Mouse (Mus musculus): ENCODE data around the gene Gm17019.
"Not testable (repeated sequence)": the region's sequence is repeated elsewhere in the genome, so short reads cannot be mapped to it uniquely, and the experiment has no call there.

Gm17019 gene

DNA sequence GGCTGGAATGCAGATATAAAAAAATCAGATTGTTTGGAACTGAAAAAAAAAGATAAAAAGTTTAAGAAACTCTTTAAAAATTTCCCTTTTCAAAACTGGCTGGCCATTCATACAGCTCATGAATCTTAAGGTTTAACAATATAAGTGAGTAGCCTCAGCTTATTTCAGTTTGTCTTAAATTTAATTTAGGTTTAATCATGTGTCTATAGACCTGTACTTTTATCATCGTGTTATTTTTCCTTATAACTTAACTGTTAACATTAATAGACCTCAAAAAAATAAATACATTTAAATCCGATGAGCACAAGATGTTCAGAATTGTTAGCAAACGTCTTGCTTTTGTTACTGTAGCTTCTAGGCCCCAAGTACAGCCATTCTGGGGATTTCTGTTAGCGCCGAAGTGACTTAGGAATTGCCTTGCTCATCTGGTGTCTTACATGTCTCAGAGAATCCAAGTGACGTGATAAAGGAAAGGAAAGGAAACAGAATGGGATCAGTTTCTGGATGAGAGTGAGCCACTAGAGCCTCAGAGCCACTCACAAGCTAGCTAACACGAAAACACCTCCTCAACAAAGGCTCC is 36.0 kb downstream of the Gm17019 start:
- DNase-seq (ENCODE audit: low spot score in 2 of 2) = not testable (repeated sequence)

GRCm38 (mm10) chr5:14994124-14994523 is 38.7 kb downstream of the Gm17019 start:
- DNase-seq (ENCODE audit: low spot score in 2 of 2) = not testable (repeated sequence)

GRCm38 (mm10) chr5:14990375-14991158 is 42.2 kb downstream of the Gm17019 start:
- not testable (repeated sequence) for DNase-seq (ENCODE audit: low spot score in 2 of 2)

DNA sequence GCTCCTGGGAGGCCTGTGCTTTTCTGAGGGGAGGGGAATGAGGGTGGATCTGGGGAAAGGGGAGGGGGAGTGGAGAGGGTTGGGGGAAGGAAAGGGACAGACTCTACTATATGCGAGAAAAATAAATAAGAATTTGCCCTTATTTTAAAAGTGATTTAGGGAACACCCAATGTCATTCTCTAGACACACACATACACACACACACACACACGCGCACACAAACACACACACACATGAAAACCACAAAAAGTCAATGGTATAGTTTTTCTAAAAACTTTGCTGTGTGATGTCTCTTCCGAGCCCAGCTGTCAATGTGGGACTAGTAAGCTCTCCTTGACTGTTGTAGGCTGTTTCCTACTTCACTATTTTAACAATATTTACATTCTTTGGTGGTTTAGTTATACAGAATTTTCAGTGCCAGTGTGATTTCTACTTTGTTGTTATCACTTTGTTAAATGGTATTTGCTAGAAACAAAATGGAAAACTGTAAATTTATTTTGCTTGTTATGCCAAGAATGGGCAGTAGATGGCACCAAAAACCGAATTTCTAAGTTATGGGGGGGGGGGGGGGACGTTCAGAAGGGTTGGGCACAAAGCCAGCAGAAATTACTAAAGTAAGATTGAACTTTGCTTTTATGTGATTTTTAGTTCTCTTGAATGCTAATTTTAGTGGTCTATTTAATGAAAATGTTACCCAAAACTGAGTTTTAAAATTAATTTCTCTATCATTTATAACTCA is 46.0 kb downstream of the Gm17019 start:
- DNase-seq (ENCODE audit: low spot score in 2 of 2) = not testable (repeated sequence)

Data from urinary bladder, postnatal 36 days (tissue).